Mouse (Mus musculus) small intestine, adult 2 months (tissue): ENCODE results near the gene Nedd9.

Source experiments
- CTCF ChIP-seq: fragments of 200-500 bp; IDR thresholded peaks from 2 replicates; pipeline ENCODE4 v1.5.1; 2012; ENCODE audit warnings: low read depth, mild to moderate bottlenecking, control low read depth, inconsistent platforms, low read length, moderate library complexity, mixed read lengths; ENCODE audit not compliant: insufficient replicate concordance, insufficient read length; ENCODE audit errors: extremely low read depth
- POLR2A ChIP-seq: fragments of 200-500 bp; IDR thresholded peaks from 2 replicates; pipeline ENCODE4 v1.6.1; 2012; ENCODE audit warnings: low read depth, mild to moderate bottlenecking, control low read depth, inconsistent platforms, low read length, moderate library complexity

DNA sequence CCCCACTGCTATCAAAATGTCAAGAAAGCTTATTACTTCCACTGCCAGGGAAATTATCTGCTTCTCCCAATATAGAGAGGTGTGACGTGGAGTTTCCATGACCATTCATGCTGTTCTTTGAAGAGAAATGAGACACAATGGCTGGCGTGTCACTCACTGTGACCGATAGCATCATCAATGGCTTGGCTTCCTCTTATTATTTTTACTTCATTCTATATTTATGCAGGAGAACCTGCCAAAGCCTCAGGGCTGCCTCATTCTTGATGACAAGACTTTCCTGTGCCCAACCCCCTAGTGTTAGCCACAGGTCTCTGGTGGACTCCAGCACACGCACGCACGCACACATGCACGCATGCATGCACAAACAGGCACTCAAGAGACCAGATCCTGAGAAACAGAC, 141.4 kb downstream of the Nedd9 start:
- TF ChIP-seq POLR2A (no peak), CTCF (no peak)
